Mouse (Mus musculus): Measurements from ENCODE around the gene Sik3. TPM values are rescaled to one million over a fixed set of nuclear protein-coding genes. Genes with fewer than 3 reads are reported as not detected.

The Sik3 gene
- polyA plus RNA-seq, 1 experiment from 2014 or later: 10.8 TPM

DNA sequence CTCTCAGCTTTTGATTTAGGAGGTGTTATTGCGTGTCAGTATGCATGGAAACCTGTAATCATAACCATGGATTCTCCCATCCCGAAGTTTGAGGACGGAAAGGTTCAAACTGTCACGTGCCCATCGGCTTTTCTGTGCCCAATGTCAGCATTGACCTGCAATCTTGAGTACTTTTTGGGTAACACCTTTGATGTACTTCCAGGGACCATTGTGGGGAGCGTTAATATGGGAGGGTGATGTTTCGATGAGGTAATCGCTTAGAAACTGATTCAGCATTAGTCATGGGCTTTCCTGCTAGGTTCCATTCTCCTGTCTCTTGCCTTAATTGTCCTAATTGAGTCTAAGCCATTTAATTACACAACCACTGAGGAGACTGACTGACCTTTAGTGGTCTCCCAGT lies 24.3 kb downstream of the Sik3 start:
- Histone ChIP-seq H3K9me3 (ENCODE audit: control insufficient read depth, low read length) (no peaks in the 10 kb centered on the region), H3K36me3 (ENCODE audit: control insufficient read depth, insufficient read depth, low read length) (no peaks in the 10 kb centered on the region)
- DNase-seq (ENCODE audit: low spot score): no peak

DNA sequence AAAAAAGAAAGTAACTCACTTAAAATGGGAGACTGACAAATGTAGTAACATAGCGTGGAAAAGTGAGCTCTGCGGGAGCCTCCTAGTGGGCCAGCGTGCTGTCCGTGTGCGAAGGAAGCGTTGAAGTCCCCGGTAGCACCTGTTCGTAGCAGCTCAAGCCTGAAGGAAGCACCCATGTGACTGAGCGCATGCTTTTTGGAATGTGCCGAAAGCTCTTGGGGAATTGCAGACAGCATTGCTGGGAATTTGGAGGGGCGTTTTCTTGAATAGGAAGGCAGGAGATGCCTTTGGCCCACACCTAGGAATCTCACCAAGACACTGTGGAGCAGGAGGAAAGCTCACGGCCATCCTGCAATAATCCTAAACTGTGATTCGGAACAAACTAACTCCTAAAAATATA lies 26.2 kb downstream of the Sik3 start:
- Histone ChIP-seq H3K36me3 (ENCODE audit: control insufficient read depth, insufficient read depth, low read length) (no peaks in the 10 kb centered on the region), H3K9me3 (ENCODE audit: control insufficient read depth, low read length) (no peaks in the 10 kb centered on the region), H3K4me2 (ENCODE audit: low read depth) (no peak overlapping the region), H3K4me3 (ENCODE audit: low read depth, low read length) (no peak overlapping the region), H3K4me1 (ENCODE audit: control insufficient read depth, insufficient read depth, low read length) (no peaks in the 10 kb centered on the region; the same call in 1 of the 2 replicates), H3K27ac (ENCODE audit: low read depth, low read length) (no peak overlapping the region), H3K27me3 (ENCODE audit: control insufficient read depth, insufficient read depth, low read length) (no peaks in the 10 kb centered on the region), H3K9ac (ENCODE audit: low read length) (no peak overlapping the region)
- 93% methylated on average over 13 of the region's 13 CpGs for WGBS
- DNase-seq (ENCODE audit: low spot score) (no peak), ATAC-seq (ENCODE audit: insufficient read depth, low FRiP score, low TSS enrichment) (no peak)

More for the DNA sequence above, 24.3 kb downstream of the Sik3 start:
- H3K27me3 ChIP-seq (ENCODE audit: control insufficient read depth, insufficient read depth, low read length): no peaks in the 10 kb centered on the region
- ATAC-seq (ENCODE audit: insufficient read depth, low FRiP score, low TSS enrichment): no peak
- no peak overlapping the region for H3K27ac ChIP-seq (ENCODE audit: low read depth, low read length)
- no peak overlapping the region for H3K4me2 ChIP-seq (ENCODE audit: low read depth)
- no peak overlapping the region for H3K4me3 ChIP-seq (ENCODE audit: low read depth, low read length)
- H3K9ac ChIP-seq (ENCODE audit: low read length): no peak overlapping the region
- no peaks in the 10 kb centered on the region for H3K4me1 ChIP-seq (ENCODE audit: control insufficient read depth, insufficient read depth, low read length)
- 96% methylated on average over 8 of the region's 8 CpGs for WGBS

DNA sequence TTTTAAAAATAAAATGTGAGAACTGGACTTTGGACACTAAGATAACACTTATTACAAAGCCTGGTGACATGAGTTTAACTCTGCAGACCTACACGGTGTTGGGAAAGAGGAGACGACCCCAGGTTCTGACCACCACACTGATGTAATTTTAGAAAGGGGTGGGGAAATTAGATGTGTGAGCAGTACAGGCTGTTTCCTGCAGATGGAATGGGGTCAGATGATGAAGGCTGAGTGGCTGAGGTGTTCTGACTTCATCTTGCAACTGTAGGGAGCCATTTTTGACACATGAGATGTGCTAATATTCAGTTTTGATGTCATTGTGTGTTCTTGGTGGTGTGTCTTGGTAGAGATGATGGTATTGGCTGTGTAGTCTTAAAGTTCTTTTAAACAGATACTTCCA lies 28.6 kb downstream of the Sik3 start:
- DNase-seq (ENCODE audit: low spot score): no peak
- Histone ChIP-seq H3K9ac (ENCODE audit: low read length) (no peak overlapping the region), H3K4me1 (ENCODE audit: control insufficient read depth, insufficient read depth, low read length) (no peaks in the 10 kb centered on the region; the same call in 1 of the 2 replicates), H3K4me2 (ENCODE audit: low read depth) (no peak overlapping the region), H3K27ac (ENCODE audit: low read depth, low read length) (no peak overlapping the region), H3K36me3 (ENCODE audit: control insufficient read depth, insufficient read depth, low read length) (no peaks in the 10 kb centered on the region), H3K27me3 (ENCODE audit: control insufficient read depth, insufficient read depth, low read length) (no peaks in the 10 kb centered on the region), H3K4me3 (ENCODE audit: low read depth, low read length) (no peak overlapping the region), H3K9me3 (ENCODE audit: control insufficient read depth, low read length) (no peaks in the 10 kb centered on the region)
- no peak for ATAC-seq (ENCODE audit: insufficient read depth, low FRiP score, low TSS enrichment)
- WGBS: 87% methylated on average over 2 of the region's 2 CpGs

DNA sequence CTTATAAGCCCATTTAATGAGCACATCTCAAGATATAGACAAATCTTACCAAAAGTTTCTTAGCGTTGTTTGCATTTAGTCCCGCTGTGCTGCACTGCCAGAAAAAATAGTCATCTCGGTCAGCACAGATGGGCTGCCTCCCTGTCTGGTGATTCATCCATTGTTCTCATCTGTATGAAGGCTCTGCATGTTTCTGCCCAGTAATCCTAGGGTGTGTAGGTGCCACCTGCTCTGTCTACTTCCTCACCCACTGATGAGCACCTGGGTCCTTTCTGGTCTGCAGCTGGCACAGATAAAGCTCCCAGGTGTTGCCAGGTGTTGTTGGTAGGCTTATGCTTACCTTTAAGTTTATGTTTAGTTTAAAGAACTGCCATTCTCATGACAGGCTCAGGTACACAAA lies 29.8 kb downstream of the Sik3 start:
- no peaks in the 10 kb centered on the region for H3K27me3 ChIP-seq (ENCODE audit: control insufficient read depth, insufficient read depth, low read length)
- no peaks in the 10 kb centered on the region for H3K36me3 ChIP-seq (ENCODE audit: control insufficient read depth, insufficient read depth, low read length)
- DNase-seq (ENCODE audit: low spot score): no peak
- no peaks in the 10 kb centered on the region for H3K9me3 ChIP-seq (ENCODE audit: control insufficient read depth, low read length)
- no peak overlapping the region for H3K4me3 ChIP-seq (ENCODE audit: low read depth, low read length)
- WGBS: 85% methylated on average over 3 of the region's 3 CpGs
- no peak overlapping the region for H3K4me2 ChIP-seq (ENCODE audit: low read depth)
- H3K4me1 ChIP-seq (ENCODE audit: control insufficient read depth, insufficient read depth, low read length): no peaks in the 10 kb centered on the region; the same call in 1 of the 2 replicates
- no peak overlapping the region for H3K9ac ChIP-seq (ENCODE audit: low read length)
- H3K27ac ChIP-seq (ENCODE audit: low read depth, low read length): no peak overlapping the region
- no peak for ATAC-seq (ENCODE audit: insufficient read depth, low FRiP score, low TSS enrichment)

DNA sequence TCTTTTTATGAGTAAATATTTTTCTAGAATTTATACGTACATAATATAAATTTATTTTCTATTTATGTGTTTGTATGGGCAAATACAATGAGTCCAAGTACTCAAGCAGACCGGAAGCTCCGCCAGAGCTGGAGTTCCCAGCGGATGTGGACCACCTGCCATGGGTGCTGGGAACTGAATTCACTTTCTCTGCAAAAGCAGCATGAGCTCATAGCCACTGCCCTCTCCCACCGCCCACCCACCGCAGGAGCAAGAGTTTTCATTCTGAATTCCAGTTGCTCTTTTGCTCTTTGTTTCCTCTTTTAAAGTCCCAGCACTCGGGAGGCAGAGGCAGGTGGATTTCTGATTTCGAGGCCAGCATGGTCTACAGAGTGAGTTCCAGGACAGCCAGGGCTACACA lies 31.0 kb downstream of the Sik3 start:
- H3K36me3 ChIP-seq (ENCODE audit: control insufficient read depth, insufficient read depth, low read length): no peaks in the 10 kb centered on the region
- no peak overlapping the region for H3K4me2 ChIP-seq (ENCODE audit: low read depth)
- H3K4me3 ChIP-seq (ENCODE audit: low read depth, low read length): no peak overlapping the region
- DNase-seq (ENCODE audit: low spot score): no peak
- ATAC-seq (ENCODE audit: insufficient read depth, low FRiP score, low TSS enrichment): no peak
- H3K9me3 ChIP-seq (ENCODE audit: control insufficient read depth, low read length): no peaks in the 10 kb centered on the region
- WGBS: 84% methylated on average over 8 of the region's 8 CpGs
- H3K27ac ChIP-seq (ENCODE audit: low read depth, low read length): no peak overlapping the region
- no peaks in the 10 kb centered on the region for H3K27me3 ChIP-seq (ENCODE audit: control insufficient read depth, insufficient read depth, low read length)
- no peak overlapping the region for H3K9ac ChIP-seq (ENCODE audit: low read length)
- no peaks in the 10 kb centered on the region; the same call in 1 of the 2 replicates for H3K4me1 ChIP-seq (ENCODE audit: control insufficient read depth, insufficient read depth, low read length)

DNA sequence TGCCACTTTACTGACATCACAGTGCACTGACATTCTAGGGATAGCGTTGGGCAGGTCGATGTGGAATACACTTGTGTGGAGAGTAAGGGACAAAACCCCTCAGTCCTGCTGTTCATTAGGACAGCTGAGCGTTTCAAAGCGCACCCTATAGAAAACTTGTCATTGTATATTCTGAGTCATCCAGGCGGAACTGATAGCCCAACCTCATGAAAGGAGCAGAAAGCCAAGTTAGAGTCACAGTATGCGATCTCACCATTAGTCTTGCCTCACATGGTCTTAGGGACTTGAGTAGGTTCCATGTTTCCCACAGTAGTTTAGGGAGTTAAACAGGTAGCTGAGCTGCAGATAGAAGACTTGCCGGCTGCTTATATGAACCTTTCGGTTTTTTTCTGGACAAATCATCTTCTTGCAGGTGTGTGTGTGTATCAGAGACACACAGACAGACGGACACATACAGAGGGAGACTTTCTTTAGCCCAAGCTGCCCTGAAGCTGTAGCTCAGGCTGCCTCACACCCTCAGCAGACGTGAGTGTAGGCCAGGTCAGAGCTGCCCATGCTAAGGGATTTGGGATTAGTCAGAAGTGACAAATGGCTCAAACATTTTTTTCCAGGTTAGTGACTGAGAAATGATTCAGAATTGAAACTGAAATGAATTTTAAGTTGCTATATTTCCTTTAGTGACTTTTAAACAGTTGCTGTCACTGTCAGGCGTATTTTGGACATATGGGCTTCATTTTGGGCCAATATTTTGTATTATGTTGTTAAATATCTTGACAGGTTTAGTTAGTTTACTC lies 34.3 kb downstream of the Sik3 start:
- WGBS: 67% methylated on average over 11 of the region's 11 CpGs
- H3K4me2 ChIP-seq (ENCODE audit: low read depth): no peak overlapping the region
- no peaks in the 10 kb centered on the region for H3K27me3 ChIP-seq (ENCODE audit: control insufficient read depth, insufficient read depth, low read length)
- DNase-seq (ENCODE audit: low spot score): no peak
- no peak overlapping the region for H3K4me3 ChIP-seq (ENCODE audit: low read depth, low read length)
- ATAC-seq (ENCODE audit: insufficient read depth, low FRiP score, low TSS enrichment): no peak
- H3K27ac ChIP-seq (ENCODE audit: low read depth, low read length): no peak overlapping the region
- H3K4me1 ChIP-seq (ENCODE audit: control insufficient read depth, insufficient read depth, low read length): no peaks in the 10 kb centered on the region; the same call in 1 of the 2 replicates
- no peak overlapping the region for H3K9ac ChIP-seq (ENCODE audit: low read length)
- H3K9me3 ChIP-seq (ENCODE audit: control insufficient read depth, low read length): no peaks in the 10 kb centered on the region
- no peaks in the 10 kb centered on the region for H3K36me3 ChIP-seq (ENCODE audit: control insufficient read depth, insufficient read depth, low read length)

DNA sequence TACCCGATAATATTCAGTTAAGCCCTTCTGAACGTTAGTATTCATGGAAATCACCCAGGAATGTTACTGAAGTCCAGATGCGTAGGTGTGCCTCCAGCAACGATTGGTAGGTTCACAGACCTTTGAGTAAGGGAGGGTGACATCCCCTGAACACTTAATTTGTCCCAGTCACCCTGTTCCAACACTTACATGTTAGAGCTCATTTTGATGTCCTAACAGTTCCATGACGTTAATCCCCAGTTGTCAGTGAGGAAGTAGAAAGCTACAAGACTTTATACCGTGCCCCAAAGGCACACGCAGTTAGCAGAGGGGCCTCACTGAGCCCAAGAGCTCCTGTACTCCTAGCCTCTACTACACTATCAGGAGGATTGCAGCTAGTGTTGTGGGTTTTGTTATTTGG lies 36.9 kb downstream of the Sik3 start:
- Histone ChIP-seq H3K27me3 (ENCODE audit: control insufficient read depth, insufficient read depth, low read length) (no peaks in the 10 kb centered on the region), H3K4me2 (ENCODE audit: low read depth) (no peak overlapping the region), H3K36me3 (ENCODE audit: control insufficient read depth, insufficient read depth, low read length) (no peaks in the 10 kb centered on the region), H3K4me3 (ENCODE audit: low read depth, low read length) (no peak overlapping the region), H3K4me1 (ENCODE audit: control insufficient read depth, insufficient read depth, low read length) (peaks cover 5% of the 10 kb centered on the region), H3K9me3 (ENCODE audit: control insufficient read depth, low read length) (no peaks in the 10 kb centered on the region), H3K9ac (ENCODE audit: low read length) (no peak overlapping the region), H3K27ac (ENCODE audit: low read depth, low read length) (no peak overlapping the region)
- ATAC-seq (ENCODE audit: insufficient read depth, low FRiP score, low TSS enrichment) (no peak), DNase-seq (ENCODE audit: low spot score) (no peak)
- WGBS: 84% methylated on average over 7 of the region's 7 CpGs

DNA sequence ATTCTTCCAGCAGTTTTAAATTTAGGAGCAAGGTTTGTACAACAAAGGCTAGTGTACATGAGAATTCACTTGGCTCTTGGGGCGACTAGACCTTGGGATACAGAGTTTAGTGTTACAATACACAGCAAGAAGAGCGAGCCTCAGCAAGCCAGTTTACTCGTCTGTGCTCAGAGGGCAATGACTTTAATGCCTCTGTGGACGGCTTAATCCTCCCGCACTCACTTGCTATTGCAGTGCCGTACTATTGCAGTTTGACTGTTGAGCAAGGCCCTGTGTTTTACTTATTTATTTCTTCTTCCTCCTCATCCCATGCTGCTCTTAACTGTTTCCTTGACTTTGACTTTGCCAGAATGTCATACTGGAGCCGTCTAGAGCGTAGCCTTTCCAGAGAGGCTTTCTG lies 37.6 kb downstream of the Sik3 start:
- no peak overlapping the region for H3K9ac ChIP-seq (ENCODE audit: low read length)
- H3K4me1 ChIP-seq (ENCODE audit: control insufficient read depth, insufficient read depth, low read length): peaks cover 5% of the 10 kb centered on the region
- ATAC-seq (ENCODE audit: insufficient read depth, low FRiP score, low TSS enrichment) (no peak), DNase-seq (ENCODE audit: low spot score) (no peak)
- no peaks in the 10 kb centered on the region for H3K27me3 ChIP-seq (ENCODE audit: control insufficient read depth, insufficient read depth, low read length)
- WGBS: 82% methylated on average over 8 of the region's 8 CpGs
- no peak overlapping the region for H3K27ac ChIP-seq (ENCODE audit: low read depth, low read length)
- H3K36me3 ChIP-seq (ENCODE audit: control insufficient read depth, insufficient read depth, low read length): no peaks in the 10 kb centered on the region
- no peaks in the 10 kb centered on the region for H3K9me3 ChIP-seq (ENCODE audit: control insufficient read depth, low read length)
- H3K4me3 ChIP-seq (ENCODE audit: low read depth, low read length): no peak overlapping the region
- H3K4me2 ChIP-seq (ENCODE audit: low read depth): no peak overlapping the region

DNA sequence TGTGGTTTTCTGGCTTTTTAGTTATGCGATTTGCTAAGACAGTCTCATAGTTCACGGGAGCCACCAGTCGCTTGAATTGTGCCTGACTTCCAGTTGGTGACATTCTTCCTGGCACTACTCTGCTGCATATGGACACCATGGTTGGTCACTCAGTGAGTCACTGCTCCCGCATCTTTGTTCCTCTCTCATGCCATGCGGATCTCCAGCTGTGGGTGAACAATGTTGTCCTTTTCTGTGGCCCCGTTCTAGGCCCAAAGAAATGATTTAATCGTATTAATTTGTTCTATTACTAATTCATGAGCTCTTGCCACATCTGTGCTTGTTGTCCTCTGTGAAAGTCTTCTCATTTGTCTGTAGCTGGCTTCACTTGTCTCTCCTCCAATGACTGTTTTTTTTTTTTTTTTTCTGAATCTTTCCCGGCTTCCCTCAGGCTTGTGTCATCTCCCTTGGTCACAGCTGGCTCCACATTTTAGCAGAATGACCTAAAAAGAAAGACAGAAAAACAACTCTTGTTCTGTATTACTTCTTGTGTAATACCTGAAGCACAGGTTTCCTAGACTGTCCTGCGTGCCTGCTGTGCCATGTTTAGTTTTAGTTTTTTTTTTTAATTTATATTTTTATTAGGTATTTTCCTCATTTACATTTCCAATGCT lies 40.5 kb downstream of the Sik3 start:
- WGBS: 82% methylated on average over 9 of the region's 9 CpGs
- H3K9me3 ChIP-seq (ENCODE audit: control insufficient read depth, low read length): no peaks in the 10 kb centered on the region
- no peak for ATAC-seq (ENCODE audit: insufficient read depth, low FRiP score, low TSS enrichment)
- H3K36me3 ChIP-seq (ENCODE audit: control insufficient read depth, insufficient read depth, low read length): no peaks in the 10 kb centered on the region
- H3K4me1 ChIP-seq (ENCODE audit: control insufficient read depth, insufficient read depth, low read length): peaks cover 5% of the 10 kb centered on the region
- no peak overlapping the region for H3K4me2 ChIP-seq (ENCODE audit: low read depth)
- H3K27ac ChIP-seq (ENCODE audit: low read depth, low read length): no peak overlapping the region
- no peak overlapping the region for H3K9ac ChIP-seq (ENCODE audit: low read length)
- no peak overlapping the region for H3K4me3 ChIP-seq (ENCODE audit: low read depth, low read length)
- no peaks in the 10 kb centered on the region for H3K27me3 ChIP-seq (ENCODE audit: control insufficient read depth, insufficient read depth, low read length)
- DNase-seq (ENCODE audit: low spot score): no peak

Data from neural tube, embryonic 11.5 days (tissue).